Mouse (Mus musculus) erythroid progenitor cell, adult 5-6 weeks (primary cell): ENCODE results near the gene Lgi1. TPM values are rescaled to one million over a fixed set of nuclear protein-coding genes. Genes with fewer than 3 reads are reported as not detected.

Experiments
- ATAC-seq: replicated peaks from 2 replicates; pipeline ENCODE4 v1.8.0; 2016; ENCODE audit warnings: moderate number of reproducible peaks, mild to moderate bottlenecking, moderate TSS enrichment, inconsistent platforms; ENCODE audit not compliant: poor library complexity, low FRiP score, severe bottlenecking
- total RNA-seq, 2 experiments: library from RNA; stranded (forward) in 1 of 2; stranded (reverse) in 1 of 2; fragments of 150-400 nt in 1 of 2; fragments of 186-747, 209-891 nt in 1 of 2; gene quantifications; 2 replicates each; pipeline versions ENCODE4 v1.2.3 to v1.2.4; 2015 to 2017; ENCODE audit warnings: low replicate concordance in 2 of 2

Gene Lgi1
- total RNA-seq, 2 experiments from 2014 or later: not detected

GRCm38 (mm10) chr19:38320651-38321188 is 56.4 kb downstream of the Lgi1 start:
- no peak for ATAC-seq

DNA sequence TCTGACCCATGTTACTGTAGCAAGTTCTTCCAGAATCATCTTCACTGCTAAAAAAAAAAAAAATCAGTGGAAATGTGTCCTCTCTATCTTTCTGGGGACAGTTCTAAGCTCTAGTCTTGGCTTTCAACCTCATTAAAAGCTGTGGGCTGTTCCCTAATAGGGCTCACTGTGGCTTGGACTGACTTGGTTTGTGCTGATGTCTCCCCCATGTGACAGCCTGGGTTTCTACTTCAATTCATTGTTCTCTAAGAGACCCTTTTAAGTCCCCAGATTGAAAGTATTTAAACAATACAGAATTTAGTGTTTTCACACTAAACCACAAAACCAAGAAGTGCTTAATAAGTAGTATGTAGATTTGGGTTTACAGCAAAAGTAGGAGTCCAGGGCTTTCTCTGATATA is 59.4 kb downstream of the Lgi1 start:
- ATAC-seq: no peak

- ATAC-seq: no peak
Observed at GRCm38 (mm10) chr19:38324147-38325028, 60.1 kb downstream of the Lgi1 start.

DNA sequence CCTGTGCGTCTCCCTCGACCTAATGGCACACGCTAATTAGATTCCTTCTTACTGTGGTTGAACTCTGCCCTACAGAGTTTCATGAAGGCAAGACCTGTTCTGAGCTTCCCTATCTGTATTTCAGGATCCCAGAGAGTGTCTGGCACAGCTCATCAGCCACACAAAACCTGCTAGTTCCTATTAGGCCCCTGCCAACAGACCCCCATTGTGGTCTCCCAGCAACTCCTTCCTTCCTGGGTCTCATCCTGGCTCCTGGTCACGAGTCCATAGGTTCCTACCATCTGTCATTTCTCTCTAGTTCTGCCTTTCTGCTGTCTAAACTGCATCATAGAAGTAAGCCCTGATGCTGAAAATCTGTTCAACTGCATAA is 60.7 kb downstream of the Lgi1 start:
- ATAC-seq: no peak

DNA sequence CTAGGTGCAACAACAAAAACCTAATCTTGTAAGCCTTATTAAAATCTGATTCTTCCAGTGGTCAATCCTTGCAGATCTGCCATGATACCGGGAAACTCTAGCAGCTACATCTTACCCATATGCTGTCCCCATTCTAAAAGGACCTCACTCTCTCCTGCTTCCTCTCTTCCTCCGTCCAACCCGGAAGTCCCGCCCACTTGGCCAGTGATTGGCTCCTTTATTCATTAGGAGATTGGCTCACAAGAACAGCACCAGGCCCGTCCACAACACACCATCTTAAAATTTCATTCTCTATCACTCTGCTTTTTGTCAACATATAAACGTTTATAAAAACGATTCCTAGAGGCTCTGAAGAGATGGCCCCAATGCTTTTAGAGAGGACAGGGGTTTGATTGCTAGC is 61.5 kb downstream of the Lgi1 start:
- ATAC-seq: no peak

- no peak for ATAC-seq
Observed at GRCm38 (mm10) chr19:38327002-38327401, 62.7 kb downstream of the Lgi1 start.

DNA sequence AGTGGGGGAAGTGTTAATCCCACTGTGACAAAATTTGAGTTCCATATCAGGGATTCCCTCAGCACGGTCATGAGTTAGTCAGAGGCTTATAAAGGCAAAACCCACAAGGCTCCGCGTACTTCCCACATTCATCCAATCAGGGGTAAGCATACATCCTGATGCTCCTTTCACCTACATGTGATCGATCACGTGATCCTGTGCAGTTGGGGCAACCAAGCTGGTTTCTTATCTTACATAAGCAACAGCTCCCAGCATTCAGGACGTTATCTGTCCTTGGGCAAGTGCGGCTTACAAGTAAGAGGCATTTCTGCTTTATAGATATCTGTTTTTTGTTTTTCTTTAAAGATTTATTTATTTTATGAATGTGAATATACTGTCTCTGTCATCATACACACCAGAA is 63.7 kb downstream of the Lgi1 start:
- no peak for ATAC-seq

DNA sequence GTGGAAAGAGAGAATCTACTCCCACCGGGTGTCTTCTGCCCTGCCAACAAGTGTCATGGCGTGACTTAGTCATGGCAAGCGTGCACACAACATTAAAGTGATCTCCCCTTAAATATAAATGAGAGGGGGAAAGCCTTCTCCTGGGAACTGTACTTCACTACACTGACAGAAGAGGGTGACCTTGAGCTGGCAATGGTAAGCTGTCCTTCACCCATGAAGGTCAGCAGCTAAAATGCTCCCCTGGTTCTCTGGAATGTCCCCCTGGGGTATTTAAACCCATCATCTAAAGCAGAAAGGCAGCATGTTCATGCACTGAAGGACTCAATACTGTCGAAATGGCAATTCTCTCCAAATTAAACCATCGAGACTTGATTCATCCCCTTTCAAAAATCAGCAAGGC is 64.9 kb downstream of the Lgi1 start:
- no peak for ATAC-seq

DNA sequence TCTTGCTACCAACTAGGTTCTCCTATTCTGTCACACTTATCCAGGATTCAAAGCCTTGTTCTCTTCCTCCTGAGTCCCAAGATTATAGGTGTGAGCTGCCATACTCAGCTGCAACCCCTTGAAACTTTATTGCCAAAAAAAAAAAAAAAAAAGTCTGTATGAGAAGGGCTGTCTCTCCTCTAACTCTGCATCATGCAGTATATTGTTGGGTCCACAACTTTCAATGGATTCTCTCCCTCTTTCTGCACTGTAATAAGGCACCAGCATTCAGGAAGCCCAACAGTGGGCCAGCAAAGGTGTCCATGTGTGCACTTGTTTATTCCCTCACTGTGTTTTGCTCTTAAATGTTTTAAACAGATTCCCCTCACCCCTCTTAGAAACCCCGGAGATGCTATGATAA is 66.7 kb downstream of the Lgi1 start:
- ATAC-seq: no peak

DNA sequence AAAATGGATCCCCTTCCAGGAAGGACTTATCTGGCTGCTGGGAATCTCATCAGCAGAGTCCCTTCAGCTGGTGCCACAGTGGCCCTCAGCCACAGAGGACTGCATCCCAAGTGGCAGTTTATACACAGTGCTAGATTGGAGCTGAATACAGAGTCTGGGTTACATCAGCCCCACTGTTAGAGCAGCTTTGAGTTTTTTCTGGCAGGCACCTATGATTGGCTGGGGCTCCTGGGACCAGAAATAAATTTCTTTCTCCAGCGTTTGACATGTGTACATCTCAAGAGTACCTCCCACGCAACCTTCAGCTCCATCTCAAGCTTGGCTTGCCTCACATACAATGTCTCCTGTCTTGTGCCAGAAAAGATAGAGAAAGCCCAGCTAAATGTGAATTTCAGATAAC is 67.9 kb downstream of the Lgi1 start:
- no peak for ATAC-seq

- ATAC-seq: no peak
Observed at GRCm38 (mm10) chr19:38332820-38333219, 68.5 kb downstream of the Lgi1 start.

DNA sequence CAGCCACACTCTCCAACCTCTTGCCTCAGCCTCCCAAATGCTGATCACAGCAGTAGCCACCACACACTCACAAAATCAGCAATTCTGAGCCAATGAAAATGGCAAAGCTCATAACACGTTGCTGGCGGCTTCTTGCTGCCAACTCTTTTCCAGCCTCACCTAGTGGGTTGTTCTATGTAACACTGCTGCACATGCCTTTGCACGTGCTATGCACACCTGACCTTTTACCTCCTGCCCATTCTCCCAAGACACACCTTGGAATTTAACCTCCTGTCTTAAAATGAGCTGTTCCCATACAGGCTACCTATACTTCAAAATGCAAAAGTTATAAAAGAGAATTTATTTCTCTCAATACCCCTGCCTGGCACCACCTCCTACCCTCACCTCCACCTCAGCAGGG is 72.2 kb downstream of the Lgi1 start:
- ATAC-seq: no peak

DNA sequence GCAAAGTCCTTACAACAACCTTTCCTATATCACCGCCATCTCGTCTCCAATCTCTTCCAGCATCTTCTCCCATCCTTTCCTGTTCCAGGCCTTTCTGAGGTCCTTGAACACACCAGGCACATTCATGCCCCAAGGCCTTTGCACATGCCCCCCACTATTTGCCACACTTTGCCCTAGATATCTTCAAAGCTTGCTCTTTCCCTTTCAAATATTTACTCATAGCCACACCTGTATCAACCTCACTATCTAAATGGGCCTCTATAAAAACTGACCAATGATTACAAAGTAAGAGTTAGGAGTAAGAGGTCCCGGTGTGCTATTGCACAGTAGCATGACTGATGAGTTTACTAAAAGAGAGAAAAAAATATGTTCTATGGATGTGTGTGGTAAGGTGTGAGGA is 73.0 kb downstream of the Lgi1 start:
- ATAC-seq: no peak

GRCm38 (mm10) chr19:38339734-38340133 is 75.4 kb downstream of the Lgi1 start:
- ATAC-seq: no peak

GRCm38 (mm10) chr19:38343246-38343645 is 78.9 kb downstream of the Lgi1 start:
- ATAC-seq: no peak

GRCm38 (mm10) chr19:38348271-38349012 is 84.1 kb downstream of the Lgi1 start:
- no peak for ATAC-seq

DNA sequence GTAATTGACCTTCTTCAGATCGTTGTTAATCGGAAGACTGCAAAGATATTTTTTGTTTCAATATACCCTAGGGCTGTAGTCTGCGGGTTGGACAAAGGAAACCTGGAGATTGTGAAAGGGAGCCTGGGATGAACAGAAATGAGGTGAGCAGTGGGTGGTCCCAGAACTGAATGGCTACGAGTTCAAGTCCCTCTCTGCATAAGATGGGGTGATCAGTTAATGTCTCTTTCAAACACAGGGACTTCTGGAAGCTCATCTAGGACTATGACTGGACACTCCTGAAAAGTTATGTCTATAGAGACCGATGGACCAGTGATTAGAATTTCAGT is 84.6 kb downstream of the Lgi1 start:
- no peak for ATAC-seq

- no peak for ATAC-seq
Observed at GRCm38 (mm10) chr19:38351202-38351601, 86.9 kb downstream of the Lgi1 start.

DNA sequence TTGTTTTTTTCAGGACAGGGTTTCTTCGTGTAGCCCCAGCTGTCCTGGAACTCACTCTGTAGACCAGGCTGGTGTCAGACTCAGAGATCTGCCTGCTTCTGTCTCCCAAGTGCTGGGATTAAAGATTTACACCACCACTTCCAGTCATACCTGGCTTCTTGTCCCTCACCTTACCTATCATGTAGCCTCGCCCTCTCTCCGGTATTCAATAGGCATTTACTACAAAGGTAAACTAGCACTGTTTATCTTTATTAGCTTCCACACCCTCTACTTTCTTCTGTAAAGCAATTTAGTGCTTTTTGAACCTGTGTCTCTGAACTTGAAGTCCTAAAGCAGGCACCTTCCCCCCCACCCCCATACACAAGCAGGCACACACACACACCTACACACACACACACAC is 87.4 kb downstream of the Lgi1 start:
- no peak for ATAC-seq

DNA sequence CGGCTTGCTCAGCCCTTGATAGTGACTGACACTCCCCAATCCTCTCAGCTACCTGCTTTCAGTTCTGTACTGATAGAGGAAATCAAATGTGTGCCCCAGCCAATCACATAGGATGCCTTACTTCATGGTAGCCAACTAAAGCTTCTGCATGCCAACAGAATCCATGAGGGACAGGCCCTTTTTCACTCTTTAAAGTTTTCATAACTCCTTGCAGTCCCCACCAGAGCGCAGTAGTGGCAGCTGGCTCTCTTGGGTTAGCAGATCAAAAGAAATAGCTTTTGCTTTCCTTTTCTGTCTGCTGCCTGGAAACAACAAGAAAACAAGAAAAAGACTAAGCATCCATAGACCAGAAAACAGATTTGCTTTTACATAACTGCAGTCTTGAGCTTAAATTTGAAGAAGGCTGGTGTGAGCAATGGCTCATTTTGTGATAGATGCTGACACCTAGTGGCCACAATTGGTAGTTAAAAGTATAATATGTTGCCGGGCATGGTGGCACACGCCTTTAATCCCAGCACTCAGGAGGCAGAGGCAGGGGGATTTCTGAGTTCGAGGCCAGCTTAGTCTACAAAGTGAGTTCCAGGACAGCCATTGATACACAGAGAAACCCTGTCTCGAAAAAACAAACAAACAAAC is 88.3 kb downstream of the Lgi1 start:
- no peak for ATAC-seq

- ATAC-seq: no peak
Observed at GRCm38 (mm10) chr19:38354279-38354678, 89.9 kb downstream of the Lgi1 start.
